Mouse (Mus musculus): Measurements from ENCODE around the gene Fkrp. TPM values are rescaled to one million over a fixed set of nuclear protein-coding genes. Genes with fewer than 3 reads are reported as not detected.
A peak's percentile ranks its signal among the peaks of the same experiment; 100 is the strongest.

Gene Fkrp
- polyA plus RNA-seq, 1 experiment from 2014 or later: 30.8 TPM

GRCm38 (mm10) chr7:16784498-16784976, 32.0 kb downstream of the Fkrp start:
- Histone ChIP-seq H3K4me3 (peak overlapping the region; percentile 73; the same call in 1 of the 2 replicates), H3K27ac (peak overlapping the region; percentile 78), H3K4me2 (peak overlapping the region; percentile 92), H3K4me1 (replicated peaks) (peaks cover 36% of the 10 kb centered on the region), H3K27me3 (no peaks in the 10 kb centered on the region), H3K9me3 (replicated peaks) (no peaks in the 10 kb centered on the region), H3K9ac (0 out of 2 replicates have a peak overlapping the region, but pooled peaks have one; percentile 15), H3K36me3 (peaks cover 9% of the 10 kb centered on the region; the same call in 1 of the 2 replicates)
- 80% methylated on average over 10 of the region's 10 CpGs for WGBS
- ATAC-seq (replicated peaks; ENCODE audit: insufficient number of reproducible peaks, insufficient read depth, low FRiP score, low read depth): no peak

GRCm38 (mm10) chr7:16783758-16784415, 32.6 kb downstream of the Fkrp start:
- peak overlapping the region; percentile 15 for H3K9ac ChIP-seq
- WGBS: 35% methylated on average over 17 of the region's 17 CpGs
- H3K27me3 ChIP-seq: no peaks in the 10 kb centered on the region
- 0 out of 2 replicates have a peak, but pooled peaks have one; percentile 25 for ATAC-seq (replicated peaks; ENCODE audit: insufficient number of reproducible peaks, insufficient read depth, low FRiP score, low read depth)
- peaks cover 36% of the 10 kb centered on the region for H3K4me1 ChIP-seq (replicated peaks)
- H3K9me3 ChIP-seq (replicated peaks): no peaks in the 10 kb centered on the region
- H3K4me3 ChIP-seq: peak overlapping the region; percentile 73
- peaks cover 7% of the 10 kb centered on the region; the same call in 1 of the 2 replicates for H3K36me3 ChIP-seq
- H3K4me2 ChIP-seq: peak overlapping the region; percentile 92
- H3K27ac ChIP-seq: peak overlapping the region; percentile 78

DNA sequence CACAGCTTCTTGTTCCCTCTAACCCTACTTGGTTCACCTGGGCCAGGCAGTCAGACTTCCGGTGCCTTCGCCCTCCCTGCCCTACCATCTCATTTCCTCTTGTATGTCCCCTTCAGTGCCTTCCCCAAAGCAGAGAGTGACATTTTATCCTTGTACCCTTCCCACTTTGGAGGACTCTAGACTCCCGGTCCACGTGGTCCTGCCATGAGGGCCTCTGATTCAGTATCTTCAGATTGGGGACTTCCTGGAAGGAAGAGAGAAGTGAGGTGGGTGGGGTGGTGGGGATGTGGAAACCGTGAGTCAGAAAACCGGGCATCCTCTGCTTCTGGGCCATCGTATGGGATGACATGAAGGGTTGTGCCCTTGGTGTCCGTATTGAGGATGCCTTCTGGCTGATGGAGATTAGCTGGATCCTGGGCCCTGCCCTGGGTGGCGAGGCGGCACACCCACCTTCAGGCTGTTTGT, 33.3 kb downstream of the Fkrp start:
- H3K27ac ChIP-seq: peak overlapping the region; percentile 78
- no peak for ATAC-seq (replicated peaks; ENCODE audit: insufficient number of reproducible peaks, insufficient read depth, low FRiP score, low read depth)
- H3K9me3 ChIP-seq (replicated peaks): no peaks in the 10 kb centered on the region
- H3K4me3 ChIP-seq: peak overlapping the region; percentile 73
- H3K4me1 ChIP-seq (replicated peaks): peaks cover 36% of the 10 kb centered on the region
- WGBS: 25% methylated on average over 10 of the region's 10 CpGs
- H3K27me3 ChIP-seq: no peaks in the 10 kb centered on the region
- H3K36me3 ChIP-seq: peaks cover 7% of the 10 kb centered on the region; the same call in 1 of the 2 replicates
- H3K9ac ChIP-seq: peak overlapping the region; percentile 10
- H3K4me2 ChIP-seq: peak overlapping the region; percentile 92

GRCm38 (mm10) chr7:16782555-16783125, 33.9 kb downstream of the Fkrp start:
- 8% methylated on average over 11 of the region's 11 CpGs for WGBS
- H3K36me3 ChIP-seq: peaks cover 1% of the 10 kb centered on the region; the same call in 1 of the 2 replicates
- peak overlapping the region; percentile 78 for H3K27ac ChIP-seq
- H3K4me2 ChIP-seq: peak overlapping the region; percentile 92
- no peaks in the 10 kb centered on the region for H3K9me3 ChIP-seq (replicated peaks)
- peaks cover 36% of the 10 kb centered on the region for H3K4me1 ChIP-seq (replicated peaks)
- peak overlapping the region; percentile 73 for H3K4me3 ChIP-seq
- no peaks in the 10 kb centered on the region for H3K27me3 ChIP-seq
- H3K9ac ChIP-seq: peak overlapping the region; percentile 73
- ATAC-seq (replicated peaks; ENCODE audit: insufficient number of reproducible peaks, insufficient read depth, low FRiP score, low read depth): no peak

GRCm38 (mm10) chr7:16781816-16782554, 34.5 kb downstream of the Fkrp start:
- peak overlapping the region; percentile 52 for H3K27ac ChIP-seq
- ATAC-seq (replicated peaks; ENCODE audit: insufficient number of reproducible peaks, insufficient read depth, low FRiP score, low read depth): no peak
- WGBS: under 1% methylated on average over 60 of the region's 60 CpGs

GRCm38 (mm10) chr7:16781555-16781815, 35.0 kb downstream of the Fkrp start:
- H3K36me3 ChIP-seq: no peaks in the 10 kb centered on the region
- no peaks in the 10 kb centered on the region for H3K27me3 ChIP-seq
- H3K9ac ChIP-seq: peak overlapping the region; percentile 73
- H3K9me3 ChIP-seq (replicated peaks): no peaks in the 10 kb centered on the region
- H3K4me3 ChIP-seq: peak overlapping the region; percentile 73
- H3K4me1 ChIP-seq (replicated peaks): peaks cover 36% of the 10 kb centered on the region
- ATAC-seq (replicated peaks; ENCODE audit: insufficient number of reproducible peaks, insufficient read depth, low FRiP score, low read depth): 0 out of 2 replicates have a peak, but pooled peaks have one; percentile 0
- H3K27ac ChIP-seq: peak overlapping the region; percentile 52
- peak overlapping the region; percentile 92 for H3K4me2 ChIP-seq
- WGBS: under 1% methylated on average over 10 of the region's 10 CpGs

More at GRCm38 (mm10) chr7:16781816-16782554, 34.5 kb downstream of the Fkrp start:
- H3K9ac ChIP-seq: peak overlapping the region; percentile 73
- H3K4me2 ChIP-seq: peak overlapping the region; percentile 92
- no peaks in the 10 kb centered on the region for H3K36me3 ChIP-seq
- peak overlapping the region; percentile 73 for H3K4me3 ChIP-seq
- no peaks in the 10 kb centered on the region for H3K9me3 ChIP-seq (replicated peaks)
- no peaks in the 10 kb centered on the region for H3K27me3 ChIP-seq
- H3K4me1 ChIP-seq (replicated peaks): peaks cover 36% of the 10 kb centered on the region

DNA sequence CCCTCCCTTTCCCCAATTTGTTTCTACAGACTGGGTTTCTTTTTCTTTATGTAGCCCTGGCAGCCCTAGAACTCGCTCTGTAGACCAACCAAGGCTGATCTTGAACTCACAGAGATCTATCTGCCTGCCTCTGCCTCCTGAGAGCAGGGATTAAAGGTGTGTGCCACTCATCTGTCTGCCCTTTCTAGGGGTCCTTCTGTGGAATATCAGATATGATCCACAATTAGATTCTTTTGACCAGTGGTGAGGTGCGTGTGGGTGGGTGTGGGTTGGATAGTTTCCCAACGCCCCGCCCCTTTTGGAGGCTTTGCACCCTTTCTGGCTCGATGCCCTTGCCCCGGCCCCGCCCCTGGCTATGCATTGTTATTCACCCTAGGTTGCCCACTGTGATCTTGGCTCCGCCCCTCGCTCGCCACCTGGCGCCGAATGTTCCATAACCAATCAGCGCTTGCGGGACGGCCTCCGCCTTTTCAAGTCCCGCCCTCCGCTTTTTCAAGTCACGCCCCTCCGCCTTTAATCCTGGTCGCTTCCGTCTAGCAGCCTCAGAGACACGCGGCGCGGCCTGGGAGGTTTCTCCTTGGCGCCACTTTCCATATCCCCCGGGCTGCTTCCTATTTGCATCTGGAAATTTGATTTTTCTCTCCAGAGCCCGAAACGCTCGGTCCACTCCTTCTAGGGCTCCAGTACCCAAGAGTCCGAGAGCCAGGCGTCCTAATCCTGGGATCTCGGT, 35.5 kb downstream of the Fkrp start, which contains the start of gene Slc1a5:
Slc1a5 (plus strand) TSS at position 516 of the 730 bp plus-strand sequence.
- H3K27me3 ChIP-seq: no peaks in the 10 kb centered on the region
- ATAC-seq (replicated peaks; ENCODE audit: insufficient number of reproducible peaks, insufficient read depth, low FRiP score, low read depth): peak; percentile 68
- peak within 1 kb of the TSS; percentile 73 for H3K9ac ChIP-seq
- no peaks in the 10 kb centered on the region for H3K36me3 ChIP-seq
- peak within 1 kb of the TSS; percentile 52 for H3K27ac ChIP-seq
- no peaks in the 10 kb centered on the region for H3K9me3 ChIP-seq (replicated peaks)
- 2% methylated on average over 34 of the region's 34 CpGs for WGBS
- peaks cover 36% of the 10 kb centered on the region for H3K4me1 ChIP-seq (replicated peaks)
- H3K4me3 ChIP-seq: peak within 1 kb of the TSS; percentile 73
- H3K4me2 ChIP-seq: peak within 1 kb of the TSS; percentile 92

- Histone ChIP-seq H3K9ac (no peak overlapping the region), H3K4me3 (no peak overlapping the region), H3K36me3 (no peaks in the 10 kb centered on the region), H3K27ac (no peak overlapping the region; the same call in 1 of the 2 replicates), H3K4me1 (replicated peaks) (peaks cover 33% of the 10 kb centered on the region), H3K4me2 (no peak overlapping the region), H3K27me3 (no peaks in the 10 kb centered on the region), H3K9me3 (replicated peaks) (no peaks in the 10 kb centered on the region)
- no peak for ATAC-seq (replicated peaks; ENCODE audit: insufficient number of reproducible peaks, insufficient read depth, low FRiP score, low read depth)
- WGBS: 62% methylated on average over 5 of the region's 5 CpGs
Observed at GRCm38 (mm10) chr7:16780076-16780475, 36.5 kb downstream of the Fkrp start.

- Histone ChIP-seq H3K4me1 (replicated peaks) (peaks cover 4% of the 10 kb centered on the region), H3K27me3 (no peaks in the 10 kb centered on the region), H3K36me3 (no peaks in the 10 kb centered on the region), H3K4me3 (no peak overlapping the region), H3K9me3 (replicated peaks) (no peaks in the 10 kb centered on the region), H3K27ac (no peak overlapping the region), H3K9ac (no peak overlapping the region), H3K4me2 (no peak overlapping the region)
- ATAC-seq (replicated peaks; ENCODE audit: insufficient number of reproducible peaks, insufficient read depth, low FRiP score, low read depth): no peak
- WGBS: 46% methylated on average over 5 of the region's 5 CpGs
Observed at GRCm38 (mm10) chr7:16775888-16776287, 40.6 kb downstream of the Fkrp start.

DNA sequence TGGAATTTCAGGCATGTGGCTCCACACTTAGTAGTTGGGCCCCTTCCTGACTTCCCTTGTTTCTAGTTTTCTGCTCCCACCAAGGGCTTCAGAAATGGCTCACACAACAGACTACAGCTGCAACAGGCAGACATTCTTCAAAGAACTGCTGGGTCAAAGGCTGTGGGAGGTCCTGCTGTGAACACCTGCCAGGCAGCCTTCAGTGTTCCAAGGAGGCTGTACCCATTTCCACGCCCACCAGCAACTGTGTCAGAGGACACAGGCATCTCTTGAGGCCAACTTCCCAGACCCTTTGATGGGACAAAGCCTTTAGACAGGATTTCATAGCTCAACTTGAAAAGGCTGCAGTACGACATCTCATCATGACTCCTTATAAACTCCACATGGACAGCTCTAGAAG, 50.1 kb downstream of the Fkrp start:
- Histone ChIP-seq H3K27me3 (no peaks in the 10 kb centered on the region), H3K4me3 (no peak overlapping the region), H3K9ac (no peak overlapping the region), H3K36me3 (no peaks in the 10 kb centered on the region), H3K9me3 (replicated peaks) (no peaks in the 10 kb centered on the region), H3K27ac (no peak overlapping the region), H3K4me2 (no peak overlapping the region), H3K4me1 (replicated peaks) (peaks cover 4% of the 10 kb centered on the region; the same call in 1 of the 2 replicates)
- WGBS: 58% methylated on average over 2 of the region's 2 CpGs
- ATAC-seq (replicated peaks; ENCODE audit: insufficient number of reproducible peaks, insufficient read depth, low FRiP score, low read depth): no peak

Data from heart, embryonic 15.5 days (tissue).